Mouse (Mus musculus): ENCODE results near the gene Nt5c3. TPM values are rescaled to one million over a fixed set of nuclear protein-coding genes. Genes with fewer than 3 reads are reported as not detected.

The Nt5c3 gene
- 87.8 and 89.5 TPM in 2 replicates for total RNA-seq (2015)
- total RNA-seq (2017), result 51.0 and 57.2 TPM in 2 replicates

GRCm38 (mm10) chr6:56923726-56924707 is at the start of gene Nt5c3, which contains the start of gene Vmn1r4:
TSS of gene Nt5c3 (minus strand) at chr6:56923932.
TSS of gene Vmn1r4 (plus strand) at chr6:56924015.
- peak; percentile 80 for ATAC-seq (replicated peaks; ENCODE audit: poor library complexity)

- no peak for ATAC-seq (replicated peaks; ENCODE audit: poor library complexity)
These were observed 46.2 kb upstream of the Nt5c3 start, which contains the start of gene Vmn1r5 for GRCm38 (mm10) chr6:56969973-56970372. TSS of gene Vmn1r5 (plus strand) at chr6:56970273.

- no peak for ATAC-seq (replicated peaks; ENCODE audit: poor library complexity)
These were observed 32.7 kb upstream of the Nt5c3 start for GRCm38 (mm10) chr6:56956436-56956835.

- 0 out of 2 replicates have a peak, but pooled peaks have one; percentile 23 for ATAC-seq (replicated peaks; ENCODE audit: poor library complexity)
These were observed 10.6 kb upstream of the Nt5c3 start for GRCm38 (mm10) chr6:56934366-56934765.

- ATAC-seq (replicated peaks; ENCODE audit: poor library complexity), result no peak
These were observed 8.7 kb upstream of the Nt5c3 start for GRCm38 (mm10) chr6:56932464-56932863.

GRCm38 (mm10) chr6:56931648-56932415 is 8.1 kb upstream of the Nt5c3 start:
- no peak for ATAC-seq (replicated peaks; ENCODE audit: poor library complexity)

- peak; percentile 30 for ATAC-seq (replicated peaks; ENCODE audit: poor library complexity)
These were observed 404 bp downstream of the Nt5c3 start for GRCm38 (mm10) chr6:56923331-56923725.

GRCm38 (mm10) chr6:56920222-56921092 is 3.3 kb downstream of the Nt5c3 start:
- ATAC-seq (replicated peaks; ENCODE audit: poor library complexity), result peak; percentile 33

- ATAC-seq (replicated peaks; ENCODE audit: poor library complexity), result no peak
These were observed 4.2 kb downstream of the Nt5c3 start for GRCm38 (mm10) chr6:56919330-56920044.

- ATAC-seq (replicated peaks; ENCODE audit: poor library complexity), result peak; percentile 29
These were observed 6.0 kb downstream of the Nt5c3 start for GRCm38 (mm10) chr6:56917578-56918368.

GRCm38 (mm10) chr6:56916279-56916678 is 7.5 kb downstream of the Nt5c3 start:
- no peak for ATAC-seq (replicated peaks; ENCODE audit: poor library complexity)

- ATAC-seq (replicated peaks; ENCODE audit: poor library complexity), result peak; percentile 42
These were observed 10.5 kb downstream of the Nt5c3 start for GRCm38 (mm10) chr6:56913092-56913858.

GRCm38 (mm10) chr6:56910910-56911309 is 12.8 kb downstream of the Nt5c3 start:
- peak; percentile 67 for ATAC-seq (replicated peaks; ENCODE audit: poor library complexity)

- ATAC-seq (replicated peaks; ENCODE audit: poor library complexity), result peak; percentile 68
These were observed 14.8 kb downstream of the Nt5c3 start for GRCm38 (mm10) chr6:56908912-56909311.

- peak; percentile 49 for ATAC-seq (replicated peaks; ENCODE audit: poor library complexity)
These were observed 15.3 kb downstream of the Nt5c3 start for GRCm38 (mm10) chr6:56908397-56908796.

- no peak for ATAC-seq (replicated peaks; ENCODE audit: poor library complexity)
These were observed 15.8 kb downstream of the Nt5c3 start for GRCm38 (mm10) chr6:56907973-56908372.

- ATAC-seq (replicated peaks; ENCODE audit: poor library complexity), result no peak
These were observed 17.4 kb downstream of the Nt5c3 start for GRCm38 (mm10) chr6:56906121-56906846.
